In the genomic region with DNA sequence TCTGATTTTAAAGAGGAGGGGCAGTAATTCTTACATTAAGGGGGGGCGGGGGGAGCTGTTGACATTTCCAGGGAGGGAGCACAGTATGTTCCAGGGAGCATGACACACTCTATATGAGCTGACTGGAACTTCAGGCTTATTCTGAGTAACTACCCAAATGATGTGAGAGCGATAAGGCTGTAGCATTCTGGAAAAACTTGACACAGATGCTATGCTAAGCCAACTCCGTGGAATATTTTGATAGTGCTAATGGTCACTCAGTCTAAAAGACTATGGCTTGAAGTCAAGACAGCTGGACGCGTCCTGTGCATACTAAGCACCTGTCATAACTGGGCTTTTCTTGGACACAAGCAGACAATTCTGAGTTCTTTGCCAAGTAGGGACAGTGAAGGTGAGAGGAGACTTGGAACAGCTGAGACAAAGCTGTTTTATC, we compare ENCODE assay signal across 17 mouse cellular contexts. TPM values are rescaled to one million over a fixed set of nuclear protein-coding genes. Genes with fewer than 3 reads are reported as not detected.
A peak's percentile ranks its signal among the peaks of the same experiment; 100 is the strongest.
DNase-seq lines count a peak whose midpoint lies in the region; ATAC-seq and TF ChIP-seq lines count a peak whose summit lies in the region.
"Had no signal": no experiment of that assay in that cellular context is flagged by ENCODE, and none has a peak within 500 bp of the region (broad histone marks: within the 10 kb centered on the region; RNA-seq: fewer than 3 reads in every experiment).

No protein-coding gene starts in this region.

- peak overlapping the region; percentile 12; the same call in 1 of the 2 replicates for H3K27ac ChIP-seq in kidney, embryonic 14.5 days (ENCODE audit: low read depth, low read length)
- no peak overlapping the region for H3K27ac ChIP-seq in midbrain, postnatal 0 days (ENCODE audit: low read depth, low read length)
- no peak overlapping the region for H3K27ac ChIP-seq in midbrain, embryonic 16.5 days (ENCODE audit: low read length)
- H3K27ac ChIP-seq: embryonic facial prominence, embryonic 13.5 days; forebrain, embryonic 13.5 days; gastrocnemius, adult 2 months; heart, adult 2 months; hindbrain, embryonic 10.5 days had no signal

- H3K9ac ChIP-seq in kidney, embryonic 14.5 days (ENCODE audit: low read depth, low read length), result no peak overlapping the region
- H3K9ac ChIP-seq in midbrain, postnatal 0 days (replicated peaks; ENCODE audit: low read length, poor library complexity, severe bottlenecking), result no peak overlapping the region
- H3K9ac ChIP-seq in midbrain, embryonic 16.5 days (ENCODE audit: low read depth, low read length), result no peak overlapping the region
- H3K9ac ChIP-seq: embryonic facial prominence, embryonic 13.5 days; forebrain, embryonic 13.5 days had no signal

- no peak for ATAC-seq in kidney, embryonic 14.5 days (ENCODE audit: low FRiP score, low TSS enrichment)
- no peak for ATAC-seq in midbrain, postnatal 0 days (ENCODE audit: low FRiP score)
- no peak for ATAC-seq in midbrain, embryonic 16.5 days
- ATAC-seq: forebrain, embryonic 13.5 days had no signal

- no peak for TF ChIP-seq CTCF in midbrain, postnatal 0 days (IDR thresholded peaks at IDR 0.05)

- H3K4me2 ChIP-seq in kidney, embryonic 14.5 days (replicated peaks; ENCODE audit: low read depth, low read length), result no peak overlapping the region
- no peak overlapping the region for H3K4me2 ChIP-seq in midbrain, postnatal 0 days (ENCODE audit: low read depth, low read length, poor library complexity, severe bottlenecking)
- H3K4me2 ChIP-seq in midbrain, embryonic 16.5 days (ENCODE audit: low read length), result no peak overlapping the region
- H3K4me2 ChIP-seq: embryonic facial prominence, embryonic 13.5 days; forebrain, embryonic 13.5 days had no signal

- H3K9me3 ChIP-seq in kidney, embryonic 14.5 days (ENCODE audit: control insufficient read depth, low read length), result no peaks in the 10 kb centered on the region
- H3K9me3 ChIP-seq in midbrain, postnatal 0 days (ENCODE audit: low read length), result no peaks in the 10 kb centered on the region
- H3K9me3 ChIP-seq in midbrain, embryonic 16.5 days (replicated peaks; ENCODE audit: control insufficient read depth, low read length, poor library complexity, severe bottlenecking), result no peaks in the 10 kb centered on the region
- H3K9me3 ChIP-seq: embryonic facial prominence, embryonic 13.5 days; forebrain, embryonic 13.5 days; hindbrain, embryonic 10.5 days had no signal

- no peak for DNase-seq in kidney, postnatal 25 days
- peak; percentile 5 for DNase-seq in midbrain, postnatal 0 days (ENCODE audit: low spot score)
- DNase-seq in lung, postnatal 10 days, result peak; percentile 69
- no peak for DNase-seq in cerebellum, adult 8-10 months
- no peak for DNase-seq in retina, embryonic 14.5 days (ENCODE audit: low spot score)
- DNase-seq: cerebellum, postnatal 36 days; gastrocnemius, adult 2 months; heart, adult 2 months; left cerebral cortex, postnatal 4 days; right cerebral cortex, adult 18-20 months; thymus, adult 2 months had no signal

- WGBS in kidney, embryonic 14.5 days, result 73% methylated on average over 5 of the region's 5 CpGs
- 83% methylated on average over 5 of the region's 5 CpGs for WGBS in midbrain, postnatal 0 days
- WGBS in midbrain, embryonic 16.5 days, result 84% methylated on average over 5 of the region's 5 CpGs

- H3K36me3 ChIP-seq in kidney, embryonic 14.5 days (ENCODE audit: control insufficient read depth, insufficient read depth, low read length), result no peaks in the 10 kb centered on the region
- no peaks in the 10 kb centered on the region for H3K36me3 ChIP-seq in midbrain, postnatal 0 days (ENCODE audit: insufficient read depth, low read length)
- no peaks in the 10 kb centered on the region for H3K36me3 ChIP-seq in midbrain, embryonic 16.5 days (ENCODE audit: control insufficient read depth, insufficient read depth, low read length)
- H3K36me3 ChIP-seq: embryonic facial prominence, embryonic 13.5 days; hindbrain, embryonic 10.5 days had no signal

- H3K4me1 ChIP-seq in kidney, embryonic 14.5 days (ENCODE audit: control insufficient read depth, insufficient read depth, low read length), result peaks cover 7% of the 10 kb centered on the region
- H3K4me1 ChIP-seq in midbrain, postnatal 0 days (ENCODE audit: insufficient read depth, low read length), result no peaks in the 10 kb centered on the region
- no peaks in the 10 kb centered on the region; the same call in 1 of the 2 replicates for H3K4me1 ChIP-seq in midbrain, embryonic 16.5 days (ENCODE audit: control insufficient read depth, insufficient read depth, low read length)
- H3K4me1 ChIP-seq: embryonic facial prominence, embryonic 13.5 days; forebrain, embryonic 13.5 days; hindbrain, embryonic 10.5 days had no signal

- H3K27me3 ChIP-seq in kidney, embryonic 14.5 days (ENCODE audit: control insufficient read depth, insufficient read depth, low read length), result no peaks in the 10 kb centered on the region
- no peaks in the 10 kb centered on the region for H3K27me3 ChIP-seq in midbrain, postnatal 0 days (ENCODE audit: insufficient read depth, low read length)
- H3K27me3 ChIP-seq in midbrain, embryonic 16.5 days (ENCODE audit: control insufficient read depth, insufficient read depth, low read depth, low read length), result no peaks in the 10 kb centered on the region
- H3K27me3 ChIP-seq: CH12.LX; embryonic facial prominence, embryonic 13.5 days; forebrain, embryonic 13.5 days had no signal

- H3K4me3 ChIP-seq in kidney, embryonic 14.5 days (ENCODE audit: low read length), result no peak overlapping the region
- no peak overlapping the region for H3K4me3 ChIP-seq in midbrain, postnatal 0 days (ENCODE audit: low read depth, low read length)
- no peak overlapping the region for H3K4me3 ChIP-seq in midbrain, embryonic 16.5 days (ENCODE audit: low read depth, low read length)
- H3K4me3 ChIP-seq: embryonic facial prominence, embryonic 13.5 days; forebrain, embryonic 13.5 days; gastrocnemius, adult 2 months; heart, adult 2 months; hindbrain, embryonic 10.5 days had no signal

RNA-seq across cellular contexts. Expression of gene Copb1, which starts 51.5 kb away (rescaled TPM):
- 104 and 136 TPM in 2 replicates for polyA plus RNA-seq in kidney, embryonic 14.5 days (2014; fragmentation: Nextera tagmentation; extraction: Ambion mirVana)
- total RNA-seq in midbrain, postnatal 0 days (2014; rRNA removed), result 47.1 and 59.5 TPM in 2 replicates
- polyA plus RNA-seq in midbrain, postnatal 0 days (2015; fragmentation: Nextera tagmentation; extraction: Ambion mirVana), result 64.6 and 65.1 TPM in 2 replicates
- polyA plus RNA-seq in midbrain, embryonic 16.5 days (2015; fragmentation: Nextera tagmentation; extraction: Ambion mirVana), result 85.2 and 91.0 TPM in 2 replicates

Comparison
In these comparisons a context has a peak if more than half of its experiments do, and no peak if none do; other contexts are left out.
1. DNase-seq: peak in midbrain, postnatal 0 days (single experiment) and lung, postnatal 10 days (single experiment); none in kidney, postnatal 25 days (0 of 2), cerebellum, adult 8-10 months (single experiment) and retina, embryonic 14.5 days (single experiment).